Mouse (Mus musculus): ENCODE measurements around the gene Zfp820.
"Not testable (repeated sequence)": the region's sequence is repeated elsewhere in the genome, so short reads cannot be mapped to it uniquely, and the experiment has no call there.

- TF ChIP-seq TAL1, GATA1 (IDR thresholded peaks at IDR 0.05; ENCODE audit: low read length): not testable (repeated sequence)
Measured at GRCm38 (mm10) chr17:21801373-21801772, 44.2 kb downstream of the Zfp820 start.
